Mouse (Mus musculus): ENCODE results near the gene Eefsec. TPM values are rescaled to one million over a fixed set of nuclear protein-coding genes. Genes with fewer than 3 reads are reported as not detected.

Eefsec gene
- polyA plus RNA-seq, 1 experiment from 2014 or later, result 42.8 TPM

DNA sequence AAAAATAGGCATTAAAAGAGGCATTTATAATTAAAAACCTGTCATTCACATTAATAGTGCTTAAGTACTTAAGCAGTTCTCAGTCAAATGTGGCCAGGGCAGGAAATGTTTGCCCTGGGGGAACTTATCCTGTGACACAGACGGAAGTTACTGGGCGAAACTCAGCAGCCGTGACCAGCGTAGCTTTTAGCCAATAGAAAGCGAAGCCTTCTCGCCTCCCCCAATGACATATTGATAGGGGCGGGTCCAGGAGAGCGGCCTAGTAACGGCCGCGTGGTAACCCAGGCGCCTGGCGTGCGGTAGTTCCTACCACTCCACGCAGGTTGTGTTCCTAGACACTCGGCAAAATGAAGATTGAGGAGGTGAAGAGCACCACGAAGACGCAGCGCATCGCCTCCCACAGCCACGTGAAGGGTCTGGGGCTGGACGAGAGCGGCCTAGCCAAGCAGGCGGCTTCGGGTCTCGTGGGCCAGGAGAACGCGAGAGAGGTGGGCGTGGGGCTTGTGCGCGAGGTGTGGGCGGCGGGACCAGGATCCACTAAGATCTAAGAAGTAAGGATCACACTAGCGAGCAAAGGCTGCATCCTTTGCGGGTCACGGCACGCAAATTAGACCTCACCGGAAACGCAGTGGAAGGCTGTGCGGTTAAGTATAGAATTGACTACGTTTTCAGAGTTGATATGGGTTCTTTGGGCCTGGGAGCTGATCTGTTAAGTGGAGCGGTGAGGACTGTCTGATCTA lies 19.0 kb upstream of the Eefsec start, which contains the start of gene Ruvbl1:
Ruvbl1 (plus strand) TSS at position 229 of the 740 bp plus-strand sequence.
- H3K4me3 ChIP-seq (replicated peaks), result peak within 1 kb of the TSS; percentile 62
- peak within 1 kb of the TSS; percentile 67 for H3K9ac ChIP-seq
- peaks cover 15% of the 10 kb centered on the region for H3K4me1 ChIP-seq
- no peaks in the 10 kb centered on the region for H3K27me3 ChIP-seq
- no peak within 1 kb of the TSS for H3K27ac ChIP-seq
- peak; percentile 99 for ATAC-seq (replicated peaks; ENCODE audit: low FRiP score)
- H3K4me2 ChIP-seq, result peak within 1 kb of the TSS; percentile 75
- under 1% methylated on average over 42 of the region's 42 CpGs for WGBS
- peaks cover 32% of the 10 kb centered on the region for H3K36me3 ChIP-seq
- H3K9me3 ChIP-seq (replicated peaks), result no peaks in the 10 kb centered on the region

DNA sequence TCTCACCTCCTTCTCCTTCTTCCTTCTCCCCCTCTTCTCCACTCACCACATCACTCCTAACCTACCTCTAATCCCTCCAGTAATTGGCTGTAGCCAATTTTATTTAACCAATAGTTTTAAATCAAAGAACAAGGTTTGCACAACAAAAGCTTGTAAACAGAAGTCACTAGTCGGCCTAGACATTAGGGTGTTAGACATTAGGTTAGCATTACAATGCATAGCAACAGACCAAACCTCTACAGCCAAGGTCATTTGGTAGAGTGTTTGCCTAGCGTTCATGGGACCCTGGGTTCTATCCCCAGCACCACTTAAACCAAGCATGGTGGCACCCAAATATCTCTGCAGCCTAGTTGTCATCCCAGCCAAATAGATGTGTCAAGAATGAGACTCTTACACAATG lies 8.2 kb upstream of the Eefsec start:
- no peaks in the 10 kb centered on the region for H3K4me1 ChIP-seq
- no peak for ATAC-seq (replicated peaks; ENCODE audit: low FRiP score)
- no peaks in the 10 kb centered on the region for H3K9me3 ChIP-seq (replicated peaks)
- H3K27me3 ChIP-seq, result peaks cover 7% of the 10 kb centered on the region; the same call in 1 of the 2 replicates
- no peak overlapping the region for H3K4me3 ChIP-seq (replicated peaks)
- H3K4me2 ChIP-seq, result no peak overlapping the region
- H3K27ac ChIP-seq, result no peak overlapping the region
- H3K36me3 ChIP-seq, result no peaks in the 10 kb centered on the region
- no peak overlapping the region for H3K9ac ChIP-seq
- 71% methylated on average over 2 of the region's 2 CpGs for WGBS

DNA sequence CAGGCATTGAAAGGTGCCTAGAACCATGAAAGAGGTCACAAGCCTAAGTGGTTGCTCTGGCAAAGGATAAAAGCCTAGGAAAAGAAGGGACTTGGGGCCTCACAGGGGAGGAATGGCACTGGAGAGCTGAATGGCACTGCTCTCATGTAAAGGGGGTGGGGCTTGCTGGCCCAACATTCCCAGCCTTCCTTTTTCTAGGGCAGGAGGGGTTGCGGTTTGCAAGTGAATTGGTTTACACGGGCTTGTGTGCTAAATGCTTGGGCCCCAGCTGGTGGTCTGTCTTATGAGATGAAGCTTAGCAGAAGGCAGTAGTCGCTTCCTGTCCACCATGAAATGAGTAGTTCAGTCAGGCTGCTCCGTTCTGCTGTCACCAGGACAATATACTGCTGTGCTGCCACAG lies 1.1 kb upstream of the Eefsec start:
- no peak overlapping the region for H3K4me2 ChIP-seq
- ATAC-seq (replicated peaks; ENCODE audit: low FRiP score), result no peak
- H3K27me3 ChIP-seq, result peaks cover 8% of the 10 kb centered on the region; the same call in 1 of the 2 replicates
- H3K36me3 ChIP-seq, result no peaks in the 10 kb centered on the region
- H3K9ac ChIP-seq, result no peak overlapping the region
- no peaks in the 10 kb centered on the region for H3K9me3 ChIP-seq (replicated peaks)
- no peak overlapping the region for H3K4me3 ChIP-seq (replicated peaks)
- H3K4me1 ChIP-seq, result peaks cover 18% of the 10 kb centered on the region
- WGBS, result 44% methylated on average over 4 of the region's 4 CpGs
- no peak overlapping the region for H3K27ac ChIP-seq

GRCm38 (mm10) chr6:88445661-88446060 lies 678 bp downstream of the Eefsec start:
- H3K4me1 ChIP-seq, result peaks cover 18% of the 10 kb centered on the region
- 13% methylated on average over 5 of the region's 5 CpGs for WGBS
- ATAC-seq (replicated peaks; ENCODE audit: low FRiP score), result no peak
- H3K27me3 ChIP-seq, result 0 out of 2 replicates have a peak, but pooled peaks cover 3% of the 10 kb centered on the region
- H3K9ac ChIP-seq, result peak overlapping the region; percentile 86
- H3K9me3 ChIP-seq (replicated peaks), result no peaks in the 10 kb centered on the region
- H3K4me2 ChIP-seq, result peak overlapping the region; percentile 90
- H3K4me3 ChIP-seq (replicated peaks), result peak overlapping the region; percentile 93
- H3K36me3 ChIP-seq, result no peaks in the 10 kb centered on the region
- no peak overlapping the region for H3K27ac ChIP-seq

GRCm38 (mm10) chr6:88444076-88444750 lies 2.1 kb downstream of the Eefsec start:
- H3K4me3 ChIP-seq (replicated peaks), result no peak overlapping the region
- H3K9ac ChIP-seq, result no peak overlapping the region
- H3K27ac ChIP-seq, result no peak overlapping the region
- no peak overlapping the region for H3K4me2 ChIP-seq
- 73% methylated on average over 7 of the region's 7 CpGs for whole genome bisulfite sequencing
- no peaks in the 10 kb centered on the region for H3K36me3 ChIP-seq
- ATAC-seq (replicated peaks; ENCODE audit: low FRiP score), result no peak
- H3K9me3 ChIP-seq (replicated peaks), result no peaks in the 10 kb centered on the region
- H3K27me3 ChIP-seq, result 0 out of 2 replicates have a peak, but pooled peaks cover 3% of the 10 kb centered on the region
- peaks cover 18% of the 10 kb centered on the region for H3K4me1 ChIP-seq

- Histone ChIP-seq H3K36me3 (no peaks in the 10 kb centered on the region), H3K27ac (no peak overlapping the region), H3K4me1 (peaks cover 18% of the 10 kb centered on the region), H3K4me3 (replicated peaks) (no peak overlapping the region), H3K9me3 (replicated peaks) (no peaks in the 10 kb centered on the region), H3K9ac (no peak overlapping the region), H3K4me2 (no peak overlapping the region), H3K27me3 (0 out of 2 replicates have a peak, but pooled peaks cover 3% of the 10 kb centered on the region)
- WGBS, result 80% methylated on average over 3 of the region's 3 CpGs
- no peak for ATAC-seq (replicated peaks; ENCODE audit: low FRiP score)
These were observed 2.9 kb downstream of the Eefsec start for GRCm38 (mm10) chr6:88443446-88443845.

DNA sequence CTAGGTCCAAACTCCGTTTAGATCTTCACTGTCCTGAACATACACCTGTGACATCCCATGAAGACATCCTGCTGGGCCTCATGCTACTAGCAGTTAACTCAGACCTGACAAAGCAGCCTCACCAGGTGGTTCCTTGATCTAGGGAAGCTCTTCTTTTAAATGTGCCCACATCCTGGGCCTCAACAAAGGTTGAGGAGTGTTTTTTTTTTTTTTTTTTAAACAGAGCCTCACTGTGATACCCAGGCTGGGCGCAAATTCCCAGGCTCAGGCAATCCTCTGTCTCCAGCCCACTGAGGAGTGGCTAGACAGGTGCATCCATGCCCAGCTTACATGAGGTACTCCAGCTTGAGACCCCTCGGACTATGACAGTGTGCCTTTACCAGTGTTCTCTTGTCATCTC lies 3.8 kb downstream of the Eefsec start:
- Histone ChIP-seq H3K9ac (no peak overlapping the region), H3K27me3 (no peaks in the 10 kb centered on the region), H3K36me3 (no peaks in the 10 kb centered on the region), H3K4me1 (peaks cover 18% of the 10 kb centered on the region), H3K9me3 (replicated peaks) (no peaks in the 10 kb centered on the region), H3K4me3 (replicated peaks) (no peak overlapping the region), H3K4me2 (no peak overlapping the region), H3K27ac (no peak overlapping the region)
- ATAC-seq (replicated peaks; ENCODE audit: low FRiP score), result no peak
- WGBS, result 82% methylated on average over 3 of the region's 3 CpGs

DNA sequence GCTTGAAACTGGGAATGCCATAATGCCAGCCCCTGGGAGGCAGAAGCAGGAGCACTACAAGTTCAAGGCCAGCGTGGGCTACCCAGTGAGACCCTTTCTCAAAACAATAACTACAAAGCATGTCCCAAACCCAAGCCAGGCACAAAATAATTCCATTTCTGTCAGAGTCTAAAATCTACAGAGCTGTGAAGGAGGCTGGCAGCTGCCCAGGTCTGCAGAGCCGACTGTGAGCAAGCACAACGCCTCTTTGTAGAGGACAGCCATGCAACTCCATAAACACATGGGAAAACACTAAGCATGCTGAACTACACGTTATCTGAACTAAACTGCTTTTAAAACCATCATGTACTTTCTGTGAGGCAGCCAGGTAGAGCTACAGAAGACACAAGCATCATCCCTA lies 7.3 kb downstream of the Eefsec start:
- Histone ChIP-seq H3K4me1 (no peaks in the 10 kb centered on the region), H3K36me3 (no peaks in the 10 kb centered on the region), H3K9ac (no peak overlapping the region), H3K4me3 (replicated peaks) (no peak overlapping the region), H3K27ac (no peak overlapping the region), H3K4me2 (no peak overlapping the region), H3K9me3 (replicated peaks) (no peaks in the 10 kb centered on the region), H3K27me3 (no peaks in the 10 kb centered on the region)
- no peak for ATAC-seq (replicated peaks; ENCODE audit: low FRiP score)
- WGBS, result 85% methylated on average over 4 of the region's 4 CpGs

DNA sequence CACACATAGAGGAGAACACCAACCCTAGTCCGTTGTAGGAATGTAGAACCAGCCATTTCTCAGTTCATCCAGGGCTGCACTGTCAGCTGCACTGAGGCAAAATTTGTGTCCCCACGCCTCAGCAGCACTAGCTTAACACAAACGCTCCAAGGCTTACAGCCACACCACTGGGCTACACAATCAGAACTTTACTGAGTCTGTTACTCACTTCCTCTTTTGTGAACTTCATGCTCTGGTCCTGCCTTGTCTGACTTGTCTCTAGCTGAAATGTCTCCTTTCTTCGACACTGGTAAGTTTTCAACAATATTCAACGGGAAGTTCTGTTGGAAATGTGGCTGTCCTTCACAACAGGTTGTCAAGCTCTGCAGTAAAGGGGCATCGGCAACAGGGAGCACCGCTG lies 10.7 kb downstream of the Eefsec start:
- Histone ChIP-seq H3K27ac (no peak overlapping the region), H3K27me3 (no peaks in the 10 kb centered on the region), H3K4me2 (no peak overlapping the region), H3K4me1 (peaks cover 19% of the 10 kb centered on the region; the same call in 1 of the 2 replicates), H3K9ac (no peak overlapping the region), H3K36me3 (no peaks in the 10 kb centered on the region), H3K9me3 (replicated peaks) (no peaks in the 10 kb centered on the region), H3K4me3 (replicated peaks) (no peak overlapping the region)
- 88% methylated on average over 7 of the region's 7 CpGs for WGBS
- no peak for ATAC-seq (replicated peaks; ENCODE audit: low FRiP score)

- 15% methylated on average over 4 of the region's 4 CpGs for WGBS
- no peaks in the 10 kb centered on the region for H3K9me3 ChIP-seq (replicated peaks)
These were observed 15.1 kb downstream of the Eefsec start for GRCm38 (mm10) chr6:88431202-88431601.

GRCm38 (mm10) chr6:88416130-88416758 lies 30.1 kb downstream of the Eefsec start:
- 60% methylated on average over 7 of the region's 7 CpGs for WGBS
- Histone ChIP-seq H3K36me3 (no peaks in the 10 kb centered on the region), H3K4me1 (peaks cover 31% of the 10 kb centered on the region), H3K4me3 (replicated peaks) (no peak overlapping the region), H3K27ac (peak overlapping the region; percentile 74), H3K4me2 (no peak overlapping the region), H3K27me3 (no peaks in the 10 kb centered on the region), H3K9me3 (replicated peaks) (no peaks in the 10 kb centered on the region), H3K9ac (no peak overlapping the region)
- ATAC-seq (replicated peaks; ENCODE audit: low FRiP score), result peak; percentile 78; the same call in 1 of the 2 replicates

More at GRCm38 (mm10) chr6:88431202-88431601, 15.1 kb downstream of the Eefsec start:
- Histone ChIP-seq H3K4me3 (replicated peaks) (no peak overlapping the region), H3K4me1 (peaks cover 24% of the 10 kb centered on the region), H3K27me3 (no peaks in the 10 kb centered on the region), H3K27ac (no peak overlapping the region), H3K4me2 (no peak overlapping the region), H3K9ac (no peak overlapping the region), H3K36me3 (no peaks in the 10 kb centered on the region)
- peak; percentile 69; the same call in 1 of the 2 replicates for ATAC-seq (replicated peaks; ENCODE audit: low FRiP score)

- ATAC-seq (replicated peaks; ENCODE audit: low FRiP score), result no peak
- no peak overlapping the region for H3K4me3 ChIP-seq (replicated peaks)
- no peak overlapping the region for H3K9ac ChIP-seq
- H3K27ac ChIP-seq, result no peak overlapping the region
- H3K4me1 ChIP-seq, result peaks cover 45% of the 10 kb centered on the region
- H3K36me3 ChIP-seq, result no peaks in the 10 kb centered on the region
- H3K4me2 ChIP-seq, result no peak overlapping the region
- no peaks in the 10 kb centered on the region for H3K9me3 ChIP-seq (replicated peaks)
- 67% methylated on average over 2 of the region's 2 CpGs for WGBS
- H3K27me3 ChIP-seq, result no peaks in the 10 kb centered on the region
These were observed 33.7 kb downstream of the Eefsec start for GRCm38 (mm10) chr6:88412604-88413003.
